Mouse (Mus musculus) cortical plate, adult 2 months (tissue): ENCODE results near the gene Map3k10.

ENCODE experiments used
- CTCF ChIP-seq: fragments of 200-500 bp; IDR thresholded peaks from 2 replicates; pipeline ENCODE4 v1.5.1; 2011; ENCODE audit warnings: mild to moderate bottlenecking, control low read depth, low read length; ENCODE audit not compliant: insufficient read depth; ENCODE audit errors: extremely low read depth
- POLR2A ChIP-seq: fragments of 200-500 bp; IDR thresholded peaks from 2 replicates; pipeline ENCODE4 v1.6.1; 2011; ENCODE audit warnings: mild to moderate bottlenecking, low read length, control low read depth; ENCODE audit not compliant: insufficient read depth; ENCODE audit errors: extremely low read depth

GRCm38 (mm10) chr7:27662038-27662437 lies 12.4 kb downstream of the Map3k10 start:
- no peak for TF ChIP-seq CTCF
- no peak for TF ChIP-seq POLR2A
